Mouse (Mus musculus) hindbrain, embryonic 14.5 days (tissue): ENCODE data around the gene Kremen1. TPM values are rescaled to one million over a fixed set of nuclear protein-coding genes. Genes with fewer than 3 reads are reported as not detected.
A peak's percentile ranks its signal among the peaks of the same experiment; 100 is the strongest.

ENCODE experiments used
- ATAC-seq: fragments of 200-750 bp; cut with Nextera tagmentation; 2 replicates; pipeline ENCODE4 v1.8.0; 2017; ENCODE audit warnings: moderate number of reproducible peaks, mild to moderate bottlenecking, moderate TSS enrichment, moderate library complexity; ENCODE audit not compliant: low FRiP score
- DNase-seq: peaks from one replicate; pipeline ENCODE4 v3.0.0-alpha.2; 2015; ENCODE audit warnings: low spot score
- H3K27ac ChIP-seq: fragments of 300-500 bp; sonication (generic); 2 replicates; pipeline ENCODE4 v1.5.1; 2014; ENCODE audit warnings: mild to moderate bottlenecking, moderate library complexity
- H3K27me3 ChIP-seq: fragments of 300-500 bp; sonication (generic); 2 replicates; pipeline ENCODE4 v1.6.1; 2014; ENCODE audit warnings: mild to moderate bottlenecking, low read length, mixed read lengths; ENCODE audit not compliant: control insufficient read depth, insufficient read depth
- H3K36me3 ChIP-seq: fragments of 300-500 bp; sonication (generic); replicated peaks from 2 replicates; pipeline ENCODE4 v1.6.1; 2014; ENCODE audit not compliant: control insufficient read depth, insufficient read depth
- H3K4me1 ChIP-seq: fragments of 300-500 bp; sonication (generic); replicated peaks from 2 replicates; pipeline ENCODE4 v1.6.1; 2014; ENCODE audit warnings: antibody characterized with exemption, low read length, mixed read lengths; ENCODE audit not compliant: control insufficient read depth, insufficient read depth
- H3K4me2 ChIP-seq: fragments of 300-500 bp; sonication (generic); replicated peaks from 2 replicates; pipeline ENCODE4 v1.6.1; 2014; ENCODE audit warnings: mild to moderate bottlenecking, moderate library complexity
- H3K4me3 ChIP-seq: fragments of 300-500 bp; sonication (generic); replicated peaks from 2 replicates; pipeline ENCODE4 v1.5.1; 2014; ENCODE audit warnings: mild to moderate bottlenecking, low read length
- H3K9ac ChIP-seq: fragments of 300-500 bp; sonication (generic); 2 replicates; pipeline ENCODE4 v1.6.1; 2014
- H3K9me3 ChIP-seq: fragments of 300-500 bp; sonication (generic); 2 replicates; pipeline ENCODE4 v1.6.1; 2016; ENCODE audit warnings: low read length; ENCODE audit not compliant: control insufficient read depth
- WGBS: fragments of 180-500 bp; shearing (Covaris S2); extraction: QIAGEN DNeasy Blood & Tissue Kit; methylation state at CpG from one replicate; pipeline ENCODE4 v1.1.7; 2014; 5-methylcytosine and 5-hydroxymethylcytosine counted together
- polyA plus RNA-seq: library from polyadenylated mRNA; unstranded; fragments of >200 nt; fragmentation: Nextera tagmentation; extraction: Ambion mirVana; gene quantifications from 2 replicates; pipeline ENCODE4 v1.2.1, GENCODE M21; 2014

Kremen1 gene
- polyA plus RNA-seq, 1 experiment from 2014 or later: 5.7 TPM

GRCm38 (mm10) chr11:5201799-5202680 is 59.3 kb downstream of the Kremen1 start:
- Histone ChIP-seq H3K4me1 (no peaks in the 10 kb centered on the region), H3K36me3 (no peaks in the 10 kb centered on the region; the same call in 1 of the 2 replicates), H3K4me2 (no peak overlapping the region), H3K4me3 (no peak overlapping the region), H3K27ac (no peak overlapping the region), H3K27me3 (no peaks in the 10 kb centered on the region), H3K9ac (no peak overlapping the region), H3K9me3 (no peaks in the 10 kb centered on the region)
- DNase-seq: no peak
- no peak for ATAC-seq
- 83% methylated on average over 20 of the region's 20 CpGs for WGBS

- no peaks in the 10 kb centered on the region for H3K4me1 ChIP-seq
- no peak overlapping the region for H3K4me3 ChIP-seq
- H3K4me2 ChIP-seq: no peak overlapping the region
- WGBS: 87% methylated on average over 2 of the region's 2 CpGs
- H3K36me3 ChIP-seq: no peaks in the 10 kb centered on the region; the same call in 1 of the 2 replicates
- no peak overlapping the region for H3K9ac ChIP-seq
- no peaks in the 10 kb centered on the region for H3K27me3 ChIP-seq
- DNase-seq (no peak), ATAC-seq (no peak)
- no peak overlapping the region for H3K27ac ChIP-seq
- no peaks in the 10 kb centered on the region for H3K9me3 ChIP-seq
Observed at GRCm38 (mm10) chr11:5199879-5200278, 61.5 kb downstream of the Kremen1 start.

GRCm38 (mm10) chr11:5197068-5197467 is 64.3 kb downstream of the Kremen1 start:
- H3K27ac ChIP-seq: no peak overlapping the region
- H3K4me3 ChIP-seq: no peak overlapping the region
- no peak overlapping the region for H3K9ac ChIP-seq
- WGBS: 86% methylated on average over 5 of the region's 5 CpGs
- no peak overlapping the region for H3K4me2 ChIP-seq
- H3K36me3 ChIP-seq: peaks cover 4% of the 10 kb centered on the region; the same call in 1 of the 2 replicates
- peak; percentile 34; the same call in 1 of the 2 replicates for ATAC-seq
- H3K4me1 ChIP-seq: no peaks in the 10 kb centered on the region
- DNase-seq: no peak
- H3K27me3 ChIP-seq: no peaks in the 10 kb centered on the region
- H3K9me3 ChIP-seq: no peaks in the 10 kb centered on the region

- no peak overlapping the region for H3K4me2 ChIP-seq
- H3K27me3 ChIP-seq: no peaks in the 10 kb centered on the region
- H3K9me3 ChIP-seq: no peaks in the 10 kb centered on the region
- no peak overlapping the region for H3K9ac ChIP-seq
- no peaks in the 10 kb centered on the region for H3K4me1 ChIP-seq
- no peak overlapping the region for H3K4me3 ChIP-seq
- H3K27ac ChIP-seq: no peak overlapping the region
- DNase-seq: no peak
- 61% methylated on average over 7 of the region's 7 CpGs for WGBS
- peaks cover 4% of the 10 kb centered on the region; the same call in 1 of the 2 replicates for H3K36me3 ChIP-seq
- no peak for ATAC-seq
Observed at GRCm38 (mm10) chr11:5196583-5196982, 64.8 kb downstream of the Kremen1 start.

- no peaks in the 10 kb centered on the region for H3K4me1 ChIP-seq
- no peak overlapping the region for H3K4me3 ChIP-seq
- no peaks in the 10 kb centered on the region for H3K27me3 ChIP-seq
- 73% methylated on average over 1 of the region's 1 CpGs for whole genome bisulfite sequencing
- 0 out of 2 replicates have a peak, but pooled peaks cover 4% of the 10 kb centered on the region for H3K36me3 ChIP-seq
- DNase-seq: no peak
- no peak overlapping the region for H3K27ac ChIP-seq
- ATAC-seq: no peak
- H3K9me3 ChIP-seq: no peaks in the 10 kb centered on the region
- H3K4me2 ChIP-seq: no peak overlapping the region
- no peak overlapping the region for H3K9ac ChIP-seq
Observed at GRCm38 (mm10) chr11:5193576-5193881, 67.8 kb downstream of the Kremen1 start.

GRCm38 (mm10) chr11:5192840-5193575 is 68.3 kb downstream of the Kremen1 start:
- Histone ChIP-seq H3K36me3 (0 out of 2 replicates have a peak, but pooled peaks cover 4% of the 10 kb centered on the region), H3K4me2 (no peak overlapping the region), H3K9me3 (no peaks in the 10 kb centered on the region), H3K27ac (no peak overlapping the region), H3K27me3 (no peaks in the 10 kb centered on the region), H3K9ac (no peak overlapping the region), H3K4me1 (no peaks in the 10 kb centered on the region), H3K4me3 (no peak overlapping the region)
- WGBS: 79% methylated on average over 8 of the region's 8 CpGs
- ATAC-seq (no peak), DNase-seq (no peak)

GRCm38 (mm10) chr11:5192084-5192516 is 69.3 kb downstream of the Kremen1 start:
- H3K4me1 ChIP-seq: no peaks in the 10 kb centered on the region
- WGBS: 61% methylated on average over 9 of the region's 9 CpGs
- 0 out of 2 replicates have a peak, but pooled peaks cover 4% of the 10 kb centered on the region for H3K36me3 ChIP-seq
- ATAC-seq (no peak), DNase-seq (no peak)
- H3K27me3 ChIP-seq: no peaks in the 10 kb centered on the region
- H3K9ac ChIP-seq: no peak overlapping the region
- H3K4me2 ChIP-seq: no peak overlapping the region
- no peak overlapping the region for H3K27ac ChIP-seq
- no peaks in the 10 kb centered on the region for H3K9me3 ChIP-seq
- no peak overlapping the region for H3K4me3 ChIP-seq

GRCm38 (mm10) chr11:5189239-5189933 is 72.0 kb downstream of the Kremen1 start:
- no peaks in the 10 kb centered on the region for H3K27me3 ChIP-seq
- H3K4me3 ChIP-seq: no peak overlapping the region
- H3K4me1 ChIP-seq: 0 out of 2 replicates have a peak, but pooled peaks cover 1% of the 10 kb centered on the region
- no peak overlapping the region for H3K9ac ChIP-seq
- H3K4me2 ChIP-seq: no peak overlapping the region
- WGBS: 56% methylated on average over 9 of the region's 9 CpGs
- ATAC-seq (no peak), DNase-seq (no peak)
- no peaks in the 10 kb centered on the region for H3K9me3 ChIP-seq
- no peak overlapping the region for H3K27ac ChIP-seq
- no peaks in the 10 kb centered on the region for H3K36me3 ChIP-seq

GRCm38 (mm10) chr11:5188170-5188569 is 73.2 kb downstream of the Kremen1 start:
- H3K36me3 ChIP-seq: no peaks in the 10 kb centered on the region
- DNase-seq: no peak
- H3K4me1 ChIP-seq: 0 out of 2 replicates have a peak, but pooled peaks cover 6% of the 10 kb centered on the region
- H3K9me3 ChIP-seq: no peaks in the 10 kb centered on the region
- no peak overlapping the region for H3K9ac ChIP-seq
- H3K27me3 ChIP-seq: no peaks in the 10 kb centered on the region
- H3K4me3 ChIP-seq: no peak overlapping the region
- WGBS: 97% methylated on average over 4 of the region's 4 CpGs
- no peak for ATAC-seq
- no peak overlapping the region for H3K27ac ChIP-seq
- H3K4me2 ChIP-seq: no peak overlapping the region
